Mouse (Mus musculus) liver, embryonic 13.5 days (tissue): ENCODE data around the gene Nek4. TPM values are rescaled to one million over a fixed set of nuclear protein-coding genes. Genes with fewer than 3 reads are reported as not detected.

Experiments
- ATAC-seq: fragments of 200-750 bp; cut with Nextera tagmentation; 2 replicates; pipeline ENCODE4 v1.8.0; 2017; ENCODE audit warnings: low read depth, mild to moderate bottlenecking, moderate number of reproducible peaks, moderate library complexity
- DNase-seq: peaks from one replicate; pipeline ENCODE4 v3.0.0; 2022
- H3K27ac ChIP-seq: fragments of 300-500 bp; sonication (generic); 2 replicates; pipeline ENCODE4 v1.5.1; 2015; ENCODE audit warnings: moderate library complexity, mild to moderate bottlenecking, inconsistent platforms
- H3K27me3 ChIP-seq: fragments of 300-500 bp; sonication (generic); 2 replicates; pipeline ENCODE4 v1.6.1; 2015; ENCODE audit warnings: mild to moderate bottlenecking, inconsistent platforms
- H3K36me3 ChIP-seq: fragments of 300-500 bp; sonication (generic); 2 replicates; pipeline ENCODE4 v1.6.1; 2015; ENCODE audit warnings: mild to moderate bottlenecking, inconsistent platforms
- H3K4me1 ChIP-seq: fragments of 300-500 bp; sonication (generic); replicated peaks from 2 replicates; pipeline ENCODE4 v1.6.1; 2015; ENCODE audit warnings: inconsistent platforms
- H3K4me2 ChIP-seq: fragments of 300-500 bp; sonication (generic); 2 replicates; pipeline ENCODE4 v1.6.1; 2015; ENCODE audit warnings: inconsistent platforms, mild to moderate bottlenecking, moderate library complexity
- H3K4me3 ChIP-seq: fragments of 300-500 bp; sonication (generic); replicated peaks from 2 replicates; pipeline ENCODE4 v1.5.1; 2015; ENCODE audit warnings: mild to moderate bottlenecking, inconsistent platforms
- H3K9ac ChIP-seq: fragments of 300-500 bp; sonication (generic); 2 replicates; pipeline ENCODE4 v1.6.1; 2015; ENCODE audit warnings: mild to moderate bottlenecking, inconsistent platforms
- H3K9me3 ChIP-seq: fragments of 300-500 bp; sonication (generic); replicated peaks from 2 replicates; pipeline ENCODE4 v1.6.1; 2016; ENCODE audit warnings: inconsistent platforms
- WGBS: fragments of 180-500 bp; shearing (Covaris S2); methylation state at CpG from one replicate; pipeline ENCODE4 v1.1.7; 2015; ENCODE audit not compliant: insufficient replicate concordance; 5-methylcytosine and 5-hydroxymethylcytosine counted together
- polyA plus RNA-seq: library from polyadenylated mRNA; unstranded; fragments of >200 nt; fragmentation: Nextera tagmentation; extraction: Ambion mirVana; gene quantifications from 2 replicates; pipeline ENCODE4 v1.2.1, GENCODE M21; 2015

Gene Nek4
- polyA plus RNA-seq, 1 experiment from 2014 or later, result 5.6 TPM

GRCm38 (mm10) chr14:30923375-30924105 lies 27.6 kb upstream of the Nek4 start, which contains the start of gene Itih3:
Gene Itih3 (minus strand): TSS chr14:30923760.
- 36% methylated on average over 6 of the region's 6 CpGs for WGBS
- DNase-seq, result no peak
- H3K36me3 ChIP-seq, result 0 out of 2 replicates have a peak, but pooled peaks cover 4% of the 10 kb centered on the region
- peak within 1 kb of the TSS; percentile 43 for H3K4me2 ChIP-seq
- no peaks in the 10 kb centered on the region for H3K9me3 ChIP-seq
- H3K9ac ChIP-seq, result peak within 1 kb of the TSS; percentile 19
- H3K27me3 ChIP-seq, result no peaks in the 10 kb centered on the region
- peak within 1 kb of the TSS; percentile 32 for H3K4me3 ChIP-seq
- peak; percentile 72 for ATAC-seq
- peak within 1 kb of the TSS; percentile 50 for H3K27ac ChIP-seq
- 0 out of 2 replicates have a peak, but pooled peaks cover 10% of the 10 kb centered on the region for H3K4me1 ChIP-seq

DNA sequence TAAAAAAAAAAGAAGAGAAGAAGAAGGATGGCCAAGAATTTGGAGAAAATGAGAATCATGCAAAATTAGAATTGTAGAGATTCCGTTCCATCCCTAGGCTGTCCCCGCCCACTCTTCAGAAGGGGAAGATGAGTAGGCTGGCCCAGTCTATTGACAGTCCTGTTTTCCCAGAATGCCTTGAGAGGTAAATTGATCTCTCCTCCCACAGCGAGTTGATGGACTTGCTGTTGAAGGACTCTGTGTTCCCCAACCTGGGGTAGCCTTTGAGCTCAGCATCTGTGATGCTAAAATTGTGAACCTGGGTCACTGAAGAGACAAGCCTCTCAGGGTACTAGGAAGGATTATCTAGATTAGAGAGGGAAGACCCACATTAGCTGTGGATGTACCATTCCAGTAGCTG lies 25.7 kb upstream of the Nek4 start:
- H3K27ac ChIP-seq, result no peak overlapping the region
- H3K36me3 ChIP-seq, result no peaks in the 10 kb centered on the region
- 75% methylated on average over 3 of the region's 3 CpGs for WGBS
- H3K4me2 ChIP-seq, result no peak overlapping the region
- DNase-seq (no peak), ATAC-seq (no peak)
- no peaks in the 10 kb centered on the region for H3K9me3 ChIP-seq
- H3K4me1 ChIP-seq, result peaks cover 11% of the 10 kb centered on the region
- no peak overlapping the region for H3K9ac ChIP-seq
- no peaks in the 10 kb centered on the region for H3K27me3 ChIP-seq
- no peak overlapping the region for H3K4me3 ChIP-seq

GRCm38 (mm10) chr14:30930386-30930785 lies 20.8 kb upstream of the Nek4 start:
- Histone ChIP-seq H3K4me3 (no peak overlapping the region), H3K27ac (peak overlapping the region; percentile 32; the same call in 1 of the 2 replicates), H3K4me1 (peaks cover 7% of the 10 kb centered on the region), H3K4me2 (no peak overlapping the region), H3K9me3 (no peaks in the 10 kb centered on the region), H3K9ac (no peak overlapping the region), H3K27me3 (no peaks in the 10 kb centered on the region), H3K36me3 (no peaks in the 10 kb centered on the region)
- ATAC-seq, result peak; percentile 41; the same call in 1 of the 2 replicates
- WGBS, result 65% methylated on average over 4 of the region's 4 CpGs
- no peak for DNase-seq

GRCm38 (mm10) chr14:30933351-30933750 lies 17.8 kb upstream of the Nek4 start:
- no peak for DNase-seq
- Histone ChIP-seq H3K9ac (no peak overlapping the region), H3K36me3 (no peaks in the 10 kb centered on the region), H3K9me3 (no peaks in the 10 kb centered on the region), H3K4me2 (no peak overlapping the region), H3K4me1 (peaks cover 7% of the 10 kb centered on the region), H3K4me3 (no peak overlapping the region), H3K27me3 (no peaks in the 10 kb centered on the region), H3K27ac (no peak overlapping the region)
- 70% methylated on average over 9 of the region's 9 CpGs for WGBS
- no peak for ATAC-seq

- DNase-seq, result no peak
These were observed 8.9 kb upstream of the Nek4 start for GRCm38 (mm10) chr14:30942254-30942653.

DNA sequence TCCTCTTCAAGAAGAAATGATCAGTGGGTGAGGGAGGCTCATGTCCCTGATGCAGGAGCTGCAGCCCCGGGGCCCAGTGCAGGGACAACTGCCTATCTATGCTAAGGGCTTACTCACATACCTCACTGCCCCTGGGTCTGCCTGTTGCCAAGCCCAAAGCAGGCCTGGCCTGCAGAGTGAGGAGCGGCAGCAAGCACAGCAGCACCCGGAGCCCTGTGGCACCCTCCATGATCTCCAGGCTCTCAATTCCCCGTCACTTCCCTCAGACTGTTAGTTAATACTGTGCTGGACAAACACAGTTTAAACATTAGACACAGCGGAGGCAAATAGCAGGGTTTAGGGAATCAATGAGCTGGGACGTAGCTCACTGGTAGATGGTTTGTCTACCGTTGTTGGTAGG lies 8.1 kb upstream of the Nek4 start, which contains the start of gene Itih1:
Gene Itih1, minus strand, starts transcription at position 252 of the 400 bp plus-strand sequence.
- Histone ChIP-seq H3K36me3 (no peaks in the 10 kb centered on the region), H3K27ac (peak within 1 kb of the TSS; percentile 77), H3K9ac (peak within 1 kb of the TSS; percentile 49; the same call in 1 of the 2 replicates), H3K4me1 (no peaks in the 10 kb centered on the region), H3K9me3 (no peaks in the 10 kb centered on the region), H3K4me2 (peak within 1 kb of the TSS; percentile 49), H3K4me3 (peak within 1 kb of the TSS; percentile 40), H3K27me3 (no peaks in the 10 kb centered on the region)
- ATAC-seq, result peak; percentile 35; the same call in 1 of the 2 replicates
- 69% methylated on average over 7 of the region's 7 CpGs for WGBS
- no peak for DNase-seq

More at GRCm38 (mm10) chr14:30942254-30942653, 8.9 kb upstream of the Nek4 start:
- H3K4me1 ChIP-seq, result no peaks in the 10 kb centered on the region
- no peaks in the 10 kb centered on the region for H3K27me3 ChIP-seq
- peak overlapping the region; percentile 49 for H3K4me2 ChIP-seq
- no peak overlapping the region for H3K27ac ChIP-seq
- H3K9me3 ChIP-seq, result no peaks in the 10 kb centered on the region
- H3K9ac ChIP-seq, result no peak overlapping the region
- no peak overlapping the region for H3K4me3 ChIP-seq
- no peak for ATAC-seq
- no peaks in the 10 kb centered on the region for H3K36me3 ChIP-seq
- 67% methylated on average over 4 of the region's 4 CpGs for WGBS

DNA sequence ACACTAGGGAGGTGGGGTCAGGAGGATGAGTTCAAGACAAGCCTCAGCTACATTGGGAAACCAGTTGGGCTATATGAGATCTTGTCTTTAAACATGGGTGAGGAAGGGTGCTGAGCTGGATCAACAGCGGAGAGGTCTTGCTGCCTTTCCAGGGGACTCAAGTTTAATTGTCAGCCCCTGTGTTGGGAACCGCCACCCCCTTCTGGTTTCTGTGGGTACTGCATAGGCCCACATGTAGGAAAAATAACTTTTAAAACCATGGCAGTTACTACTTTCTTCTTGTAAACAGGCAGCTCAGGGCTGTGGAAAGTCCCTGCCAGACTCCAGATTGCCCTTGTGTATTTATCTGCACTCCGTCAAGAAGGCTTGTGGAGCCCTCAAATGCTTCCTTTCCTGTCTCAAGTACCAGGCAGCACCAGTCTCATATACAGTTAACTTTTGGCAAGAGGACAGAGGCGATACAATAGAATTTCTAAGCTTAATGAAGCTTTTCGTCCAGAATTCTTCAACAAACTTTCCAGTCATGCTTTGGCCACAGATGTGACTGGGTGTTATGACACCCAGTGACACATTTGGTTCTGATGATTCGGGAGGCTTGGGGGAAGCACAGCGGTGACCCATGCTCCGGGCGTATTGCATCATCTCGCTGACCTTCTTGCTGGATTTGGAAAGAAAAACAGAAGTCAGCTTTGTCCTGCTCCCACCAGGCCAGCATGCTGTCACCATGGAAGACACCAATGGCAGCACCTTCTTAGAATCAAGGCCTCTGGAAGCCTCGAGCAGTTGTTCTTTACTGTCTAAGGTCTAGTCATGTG lies 7.1 kb upstream of the Nek4 start:
- no peak overlapping the region for H3K9ac ChIP-seq
- H3K27ac ChIP-seq, result peak overlapping the region; percentile 77
- no peaks in the 10 kb centered on the region for H3K9me3 ChIP-seq
- DNase-seq (peak; percentile 33), ATAC-seq (peak; percentile 41)
- H3K4me1 ChIP-seq, result no peaks in the 10 kb centered on the region
- WGBS, result 56% methylated on average over 11 of the region's 11 CpGs
- no peaks in the 10 kb centered on the region for H3K36me3 ChIP-seq
- H3K4me2 ChIP-seq, result no peak overlapping the region
- H3K4me3 ChIP-seq, result no peak overlapping the region
- H3K27me3 ChIP-seq, result no peaks in the 10 kb centered on the region

DNA sequence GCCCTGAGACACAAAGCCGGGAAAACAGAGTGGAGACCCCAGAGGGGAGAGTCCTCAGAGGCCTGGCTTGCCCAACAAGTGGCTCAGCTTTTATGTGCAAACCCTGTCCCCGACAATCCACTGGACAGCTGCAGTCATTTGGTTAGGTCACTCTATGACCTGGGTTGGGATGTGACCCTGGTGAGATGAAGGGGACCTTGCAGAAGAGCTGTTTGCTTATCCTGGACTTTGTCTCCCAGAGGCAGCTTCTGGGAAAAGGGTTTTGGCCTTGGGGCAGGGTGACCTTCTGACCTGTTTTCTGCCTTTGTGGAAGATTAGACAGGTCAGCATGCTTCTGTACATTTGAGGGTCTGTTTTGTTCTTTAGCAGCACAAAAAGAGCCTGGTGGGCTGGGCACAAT lies 6.4 kb upstream of the Nek4 start:
- ATAC-seq, result peak; percentile 81
- no peaks in the 10 kb centered on the region for H3K36me3 ChIP-seq
- no peak overlapping the region for H3K4me2 ChIP-seq
- no peaks in the 10 kb centered on the region for H3K4me1 ChIP-seq
- DNase-seq, result no peak
- 52% methylated on average over 2 of the region's 2 CpGs for WGBS
- H3K27me3 ChIP-seq, result no peaks in the 10 kb centered on the region
- H3K27ac ChIP-seq, result peak overlapping the region; percentile 77
- H3K9me3 ChIP-seq, result no peaks in the 10 kb centered on the region
- H3K9ac ChIP-seq, result no peak overlapping the region
- no peak overlapping the region for H3K4me3 ChIP-seq

- 90% methylated on average over 10 of the region's 10 CpGs for whole genome bisulfite sequencing
- H3K27me3 ChIP-seq, result no peaks in the 10 kb centered on the region
- H3K9me3 ChIP-seq, result no peaks in the 10 kb centered on the region
- H3K4me1 ChIP-seq, result peaks cover 14% of the 10 kb centered on the region
- H3K4me3 ChIP-seq, result no peak overlapping the region
- no peak for DNase-seq
- H3K4me2 ChIP-seq, result no peak overlapping the region
- H3K36me3 ChIP-seq, result no peaks in the 10 kb centered on the region
- peak overlapping the region; percentile 39; the same call in 1 of the 2 replicates for H3K27ac ChIP-seq
- H3K9ac ChIP-seq, result no peak overlapping the region
- no peak for ATAC-seq
These were observed 1.2 kb upstream of the Nek4 start for GRCm38 (mm10) chr14:30949986-30950385.

GRCm38 (mm10) chr14:30958517-30958916 lies 7.3 kb downstream of the Nek4 start:
- no peak overlapping the region for H3K4me2 ChIP-seq
- no peaks in the 10 kb centered on the region for H3K27me3 ChIP-seq
- no peaks in the 10 kb centered on the region for H3K9me3 ChIP-seq
- peak overlapping the region; percentile 8; the same call in 1 of the 2 replicates for H3K27ac ChIP-seq
- H3K9ac ChIP-seq, result no peak overlapping the region
- H3K4me3 ChIP-seq, result no peak overlapping the region
- 66% methylated on average over 2 of the region's 2 CpGs for WGBS
- DNase-seq (no peak), ATAC-seq (no peak)
- H3K36me3 ChIP-seq, result peaks cover 3% of the 10 kb centered on the region; the same call in 1 of the 2 replicates
- peaks cover 5% of the 10 kb centered on the region for H3K4me1 ChIP-seq

- Histone ChIP-seq H3K4me3 (no peak overlapping the region), H3K27me3 (no peaks in the 10 kb centered on the region), H3K9ac (no peak overlapping the region), H3K4me1 (peaks cover 5% of the 10 kb centered on the region), H3K36me3 (peaks cover 3% of the 10 kb centered on the region; the same call in 1 of the 2 replicates), H3K4me2 (no peak overlapping the region), H3K9me3 (no peaks in the 10 kb centered on the region), H3K27ac (no peak overlapping the region)
- WGBS, result 56% methylated on average over 4 of the region's 4 CpGs
- DNase-seq, result no peak
- peak; percentile 57; the same call in 1 of the 2 replicates for ATAC-seq
These were observed 7.9 kb downstream of the Nek4 start for GRCm38 (mm10) chr14:30959031-30959430.
